Mouse (Mus musculus): Measurements from ENCODE around the gene Epha8. TPM values are rescaled to one million over a fixed set of nuclear protein-coding genes. Genes with fewer than 3 reads are reported as not detected.

Gene Epha8
- polyA plus RNA-seq, 1 experiment: not detected

DNA sequence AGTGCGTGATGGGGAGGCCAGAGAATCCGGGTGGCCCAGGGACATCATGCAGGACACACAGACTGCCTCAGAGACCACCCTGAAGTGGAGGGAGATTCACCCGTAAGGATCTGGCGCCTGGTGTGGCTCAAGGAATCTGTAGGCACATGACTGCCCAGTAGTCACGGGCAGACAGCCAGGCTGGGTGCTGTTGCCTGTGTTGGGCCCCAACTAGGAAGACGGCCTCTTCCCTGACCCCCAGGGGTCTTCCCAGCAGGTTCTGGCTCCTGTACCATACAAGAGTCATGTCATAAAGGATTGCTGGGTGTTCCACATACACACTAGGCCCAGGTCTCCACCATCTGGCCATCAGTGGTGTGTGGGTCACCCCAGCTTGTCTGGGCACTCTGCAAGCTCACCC lies 2.1 kb downstream of the Epha8 start:
- TF ChIP-seq TCF12 (IDR thresholded peaks at IDR 0.05; ENCODE audit: insufficient read depth, poor library complexity, severe bottlenecking) (no peak), CEBPB (IDR thresholded peaks at IDR 0.05; ENCODE audit: insufficient read depth, poor library complexity, severe bottlenecking) (no peak), SRF (IDR thresholded peaks at IDR 0.05; ENCODE audit: control insufficient read depth, insufficient read length, low read depth) (no peak), POLR2A (IDR thresholded peaks at IDR 0.05; ENCODE audit: insufficient read length, low read depth) (no peak), E2F4 (IDR thresholded peaks at IDR 0.05; ENCODE audit: insufficient read depth) (no peak), MAX (IDR thresholded peaks at IDR 0.05; ENCODE audit: low read depth) (no peak), TCF3 (IDR thresholded peaks at IDR 0.05; ENCODE audit: insufficient read length, low read depth) (no peak), MYOG (IDR thresholded peaks at IDR 0.05; ENCODE audit: control insufficient read depth in 1 of 3, insufficient read depth in 1 of 3, insufficient read length in 2 of 3, low read depth in 2 of 3) (no peak), USF1 (IDR thresholded peaks at IDR 0.05; ENCODE audit: low read depth) (no peak), REST (IDR thresholded peaks at IDR 0.05; ENCODE audit: insufficient read depth, insufficient read length) (no peak), MYOD1 (IDR thresholded peaks at IDR 0.05; ENCODE audit: control insufficient read depth in 1 of 3, insufficient read length in 2 of 3, low read depth in 2 of 3) (no peak)
- H3K4me2 ChIP-seq (ENCODE audit: low read depth): no peak overlapping the region
- H3K36me3 ChIP-seq (ENCODE audit: control insufficient read depth, insufficient read depth): no peaks in the 10 kb centered on the region
- no peak overlapping the region for H3ac ChIP-seq (ENCODE audit: control insufficient read depth, insufficient read length)
- no peaks in the 10 kb centered on the region for H3K79me2 ChIP-seq (ENCODE audit: control insufficient read depth, insufficient read depth)
- H3K4me3 ChIP-seq: no peak overlapping the region
- H3K27me3 ChIP-seq (ENCODE audit: control insufficient read depth, insufficient read depth, insufficient read length): peaks cover 92% of the 10 kb centered on the region

- H3K27me3 ChIP-seq (ENCODE audit: control insufficient read depth, insufficient read depth, insufficient read length): peaks cover 94% of the 10 kb centered on the region
- TF ChIP-seq POLR2A (IDR thresholded peaks at IDR 0.05; ENCODE audit: insufficient read length, low read depth) (no peak), CEBPB (IDR thresholded peaks at IDR 0.05; ENCODE audit: insufficient read depth, poor library complexity, severe bottlenecking) (no peak), SRF (IDR thresholded peaks at IDR 0.05; ENCODE audit: control insufficient read depth, insufficient read length, low read depth) (no peak), MYOD1 (IDR thresholded peaks at IDR 0.05; ENCODE audit: control insufficient read depth in 1 of 3, insufficient read length in 2 of 3, low read depth in 2 of 3) (no peak), MAX (IDR thresholded peaks at IDR 0.05; ENCODE audit: low read depth) (no peak), TCF12 (IDR thresholded peaks at IDR 0.05; ENCODE audit: insufficient read depth, poor library complexity, severe bottlenecking) (no peak), MYOG (IDR thresholded peaks at IDR 0.05; ENCODE audit: control insufficient read depth in 1 of 3, insufficient read depth in 1 of 3, insufficient read length in 2 of 3, low read depth in 2 of 3) (no peak), POLR2AphosphoS2 (IDR thresholded peaks at IDR 0.05; ENCODE audit: insufficient read length, low read depth) (no peak), REST (IDR thresholded peaks at IDR 0.05; ENCODE audit: insufficient read depth, insufficient read length) (no peak), TCF3 (IDR thresholded peaks at IDR 0.05; ENCODE audit: insufficient read length, low read depth) (no peak), USF1 (IDR thresholded peaks at IDR 0.05; ENCODE audit: low read depth) (no peak), E2F4 (IDR thresholded peaks at IDR 0.05; ENCODE audit: insufficient read depth) (no peak)
- no peak overlapping the region for H3K4me3 ChIP-seq
- no peaks in the 10 kb centered on the region for H3K36me3 ChIP-seq (ENCODE audit: control insufficient read depth, insufficient read depth)
- no peaks in the 10 kb centered on the region for H3K79me2 ChIP-seq (ENCODE audit: control insufficient read depth, insufficient read depth)
- H3K4me2 ChIP-seq (ENCODE audit: low read depth): no peak overlapping the region
- H3ac ChIP-seq (ENCODE audit: control insufficient read depth, insufficient read length): no peak overlapping the region
Measured at GRCm38 (mm10) chr4:136949266-136949989, 7.2 kb downstream of the Epha8 start.

DNA sequence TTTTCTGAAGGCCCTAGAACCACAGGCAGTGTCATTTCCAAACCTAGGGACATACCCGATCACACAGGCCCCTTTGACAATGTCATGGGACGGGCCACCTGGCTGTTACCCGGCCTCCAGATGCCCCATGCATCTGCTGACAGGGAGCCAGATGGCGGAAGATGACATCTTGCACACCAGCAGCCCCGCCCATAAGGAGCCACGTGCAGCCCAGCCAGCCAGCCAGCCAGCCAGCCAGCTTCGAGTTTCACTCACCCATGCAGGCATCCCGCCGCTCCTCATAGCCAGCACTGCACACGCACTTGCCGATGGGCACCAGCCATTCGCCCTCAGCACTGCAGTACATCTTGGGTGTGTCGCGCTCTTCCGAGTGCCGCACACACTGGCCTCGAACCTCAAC lies 11.2 kb downstream of the Epha8 start:
- Histone ChIP-seq H3K4me2 (ENCODE audit: low read depth) (no peak overlapping the region), H3ac (ENCODE audit: control insufficient read depth, insufficient read length) (no peak overlapping the region), H3K27me3 (ENCODE audit: control insufficient read depth, insufficient read depth, insufficient read length) (peaks cover 92% of the 10 kb centered on the region), H3K4me3 (no peak overlapping the region), H3K79me2 (ENCODE audit: control insufficient read depth, insufficient read depth) (no peaks in the 10 kb centered on the region), H3K36me3 (ENCODE audit: control insufficient read depth, insufficient read depth) (no peaks in the 10 kb centered on the region)
- TF ChIP-seq REST (IDR thresholded peaks at IDR 0.05; ENCODE audit: insufficient read depth, insufficient read length) (no peak), SRF (IDR thresholded peaks at IDR 0.05; ENCODE audit: control insufficient read depth, insufficient read length, low read depth) (no peak), E2F4 (IDR thresholded peaks at IDR 0.05; ENCODE audit: insufficient read depth) (no peak), CEBPB (IDR thresholded peaks at IDR 0.05; ENCODE audit: insufficient read depth, poor library complexity, severe bottlenecking) (no peak), USF1 (IDR thresholded peaks at IDR 0.05; ENCODE audit: low read depth) (no peak), MYOG (IDR thresholded peaks at IDR 0.05; ENCODE audit: control insufficient read depth in 1 of 3, insufficient read depth in 1 of 3, insufficient read length in 2 of 3, low read depth in 2 of 3) (no peak), TCF3 (IDR thresholded peaks at IDR 0.05; ENCODE audit: insufficient read length, low read depth) (no peak), MAX (IDR thresholded peaks at IDR 0.05; ENCODE audit: low read depth) (no peak), MYOD1 (IDR thresholded peaks at IDR 0.05; ENCODE audit: control insufficient read depth in 1 of 3, insufficient read length in 2 of 3, low read depth in 2 of 3) (no peak), POLR2AphosphoS2 (IDR thresholded peaks at IDR 0.05; ENCODE audit: insufficient read length, low read depth) (no peak)

GRCm38 (mm10) chr4:136944558-136945350 lies 11.9 kb downstream of the Epha8 start:
- no peak for TF ChIP-seq POLR2AphosphoS2 (IDR thresholded peaks at IDR 0.05; ENCODE audit: insufficient read length, low read depth)
- Histone ChIP-seq H3K4me3 (no peak overlapping the region), H3K4me2 (ENCODE audit: low read depth) (no peak overlapping the region), H3K36me3 (ENCODE audit: control insufficient read depth, insufficient read depth) (no peaks in the 10 kb centered on the region), H3K27me3 (ENCODE audit: control insufficient read depth, insufficient read depth, insufficient read length) (peaks cover 92% of the 10 kb centered on the region), H3K79me2 (ENCODE audit: control insufficient read depth, insufficient read depth) (no peaks in the 10 kb centered on the region), H3ac (ENCODE audit: control insufficient read depth, insufficient read length) (no peak overlapping the region)
